Mouse (Mus musculus) MEL (cell line): Measurements from ENCODE around the gene H2afb3. TPM values are rescaled to one million over a fixed set of nuclear protein-coding genes. Genes with fewer than 3 reads are reported as not detected.

Experiments used
- DNase-seq: peaks from one replicate; pipeline ENCODE4 v3.0.0; 2011; ENCODE audit warnings: low read depth, low spot score
- H3K27ac ChIP-seq: 2 replicates; pipeline ENCODE4 v1.5.1; 2012; ENCODE audit warnings: low read depth, mild to moderate bottlenecking, control low read depth, low read length, moderate library complexity; ENCODE audit not compliant: control insufficient read depth
- H3K27me3 ChIP-seq, 2 experiments: fragments of 150-350 bp in 1 of 2; sonication (generic) in 1 of 2; 2 replicates each; pipeline ENCODE4 v1.6.1; 2012; ENCODE audit warnings: low read length in 2 of 2, mild to moderate bottlenecking in 2 of 2, improper control_type of control experiment in 1 of 2, moderate library complexity in 1 of 2; ENCODE audit not compliant: insufficient read depth in 2 of 2, control insufficient read depth in 1 of 2
- H3K36me3 ChIP-seq, 2 experiments: 2 replicates each; pipeline ENCODE4 v1.6.1; 2012 to 2014; ENCODE audit warnings: low read length in 2 of 2, improper control_type of control experiment in 1 of 2, inconsistent platforms in 1 of 2, mild to moderate bottlenecking in 1 of 2; ENCODE audit not compliant: insufficient read depth in 2 of 2, control insufficient read depth in 1 of 2
- H3K4me1 ChIP-seq, 2 experiments: fragments of 150-350 bp in 1 of 2; sonication (generic) in 1 of 2; 2 replicates each; pipeline ENCODE4 v1.6.1; 2012; ENCODE audit warnings: low read length in 2 of 2, improper control_type of control experiment in 1 of 2, mild to moderate bottlenecking in 1 of 2; ENCODE audit not compliant: insufficient read depth in 2 of 2, control insufficient read depth in 1 of 2
- H3K4me3 ChIP-seq, 2 experiments: fragments of 150-350 bp in 1 of 2; sonication (generic) in 1 of 2; 2 replicates each; pipeline ENCODE4 v1.5.1; 2012; ENCODE audit warnings: low read depth in 2 of 2, low read length in 2 of 2, mild to moderate bottlenecking in 2 of 2, moderate library complexity in 2 of 2, control low read depth in 1 of 2, improper control_type of control experiment in 1 of 2; ENCODE audit not compliant: control insufficient read depth in 1 of 2, insufficient read depth in 1 of 2
- H3K79me2 ChIP-seq: 2 replicates; pipeline ENCODE4 v1.6.1; 2012; ENCODE audit warnings: mild to moderate bottlenecking, low read length, moderate library complexity; ENCODE audit not compliant: control insufficient read depth, poor library complexity, insufficient read depth
- H3K9ac ChIP-seq: 2 replicates; pipeline ENCODE4 v1.6.1; 2012; ENCODE audit warnings: low read depth, mild to moderate bottlenecking, control low read depth, low read length, moderate library complexity; ENCODE audit not compliant: control insufficient read depth, poor library complexity, severe bottlenecking
- H3K9me3 ChIP-seq: fragments of 150-350 bp; sonication (generic); replicated peaks from 2 replicates; pipeline ENCODE4 v1.6.1; 2012; ENCODE audit warnings: mild to moderate bottlenecking, low read length, improper control_type of control experiment, moderate library complexity; ENCODE audit not compliant: insufficient read depth
- BHLHE40 ChIP-seq: IDR thresholded peaks from 2 replicates; pipeline ENCODE4 v1.6.1; 2012; ENCODE audit warnings: low read depth, mild to moderate bottlenecking, inconsistent platforms, low read length, improper control_type of control experiment, borderline replicate concordance
- CHD2 ChIP-seq: IDR thresholded peaks from 2 replicates; pipeline ENCODE4 v1.6.1; 2011; ENCODE audit warnings: low read length, improper control_type of control experiment
- CTCF ChIP-seq, 3 experiments: IDR thresholded peaks in 2 of 3; conservative IDR thresholded peaks in 1 of 3; 2 replicates each; pipeline ENCODE4 v1.5.1; 2011 to 2012; ENCODE audit warnings: low read length in 3 of 3, low read depth in 2 of 3, mild to moderate bottlenecking in 2 of 3, improper control_type of control experiment in 1 of 3, inconsistent platforms in 1 of 3, mixed read lengths in 1 of 3, moderate library complexity in 1 of 3; ENCODE audit not compliant: control insufficient read depth in 1 of 3, insufficient read depth in 1 of 3, poor library complexity in 1 of 3, severe bottlenecking in 1 of 3
- E2F4 ChIP-seq: IDR thresholded peaks from 2 replicates; pipeline ENCODE4 v1.6.1; 2011; ENCODE audit warnings: low read depth, low read length, improper control_type of control experiment, borderline replicate concordance
- ELF1 ChIP-seq: IDR thresholded peaks from 2 replicates; pipeline ENCODE4 v1.6.1; 2014; ENCODE audit warnings: low read depth, mild to moderate bottlenecking, inconsistent platforms, low read length, improper control_type of control experiment, moderate library complexity
- ETS1 ChIP-seq: IDR thresholded peaks from 2 replicates; pipeline ENCODE4 v1.6.1; 2012; ENCODE audit warnings: low read depth, mild to moderate bottlenecking, inconsistent platforms, low read length, improper control_type of control experiment, moderate library complexity
- GABPA ChIP-seq: IDR thresholded peaks from 2 replicates; pipeline ENCODE4 v1.6.1; 2012; ENCODE audit warnings: low read depth, mild to moderate bottlenecking, inconsistent platforms, low read length, improper control_type of control experiment, moderate library complexity
- GATA1 ChIP-seq: IDR thresholded peaks from 2 replicates; pipeline ENCODE4 v1.6.1; 2011; ENCODE audit warnings: low read depth, low read length, improper control_type of control experiment
- HCFC1 ChIP-seq: IDR thresholded peaks from 2 replicates; pipeline ENCODE4 v1.6.1; 2012; ENCODE audit warnings: low read depth, mild to moderate bottlenecking, inconsistent platforms, low read length, improper control_type of control experiment, moderate library complexity
- MAFK ChIP-seq: IDR thresholded peaks from 2 replicates; pipeline ENCODE4 v1.6.1; 2011; ENCODE audit warnings: low read depth, mild to moderate bottlenecking, low read length, improper control_type of control experiment, borderline replicate concordance
- MAX ChIP-seq: IDR thresholded peaks from 2 replicates; pipeline ENCODE4 v1.6.1; 2011; ENCODE audit warnings: low read length, improper control_type of control experiment
- MAZ ChIP-seq: IDR thresholded peaks from 2 replicates; pipeline ENCODE4 v1.6.1; 2012; ENCODE audit warnings: low read depth, mild to moderate bottlenecking, inconsistent platforms, low read length, improper control_type of control experiment
- MEF2A ChIP-seq: IDR thresholded peaks from 2 replicates; pipeline ENCODE4 v1.6.1; 2014; ENCODE audit warnings: low read depth, mild to moderate bottlenecking, inconsistent platforms, low read length, improper control_type of control experiment; ENCODE audit not compliant: poor library complexity, insufficient replicate concordance, severe bottlenecking; ENCODE audit errors: extremely low read depth
- MYB ChIP-seq: IDR thresholded peaks from 2 replicates; pipeline ENCODE4 v1.6.1; 2011; ENCODE audit warnings: mild to moderate bottlenecking, low read depth, low read length, improper control_type of control experiment
- MYC ChIP-seq: IDR thresholded peaks from 2 replicates; pipeline ENCODE4 v1.6.1; 2011; ENCODE audit warnings: low read depth, mild to moderate bottlenecking, low read length, improper control_type of control experiment, moderate library complexity
- NRF1 ChIP-seq: IDR thresholded peaks from 2 replicates; pipeline ENCODE4 v1.6.1; 2014; ENCODE audit warnings: low read depth, mild to moderate bottlenecking, inconsistent platforms, low read length, improper control_type of control experiment, moderate library complexity; ENCODE audit not compliant: poor library complexity, insufficient read depth, severe bottlenecking
- POLR2A ChIP-seq, 2 experiments: IDR thresholded peaks; 2 replicates each; pipeline ENCODE4 v1.6.1; 2011 to 2012; ENCODE audit warnings: low read length in 2 of 2, mild to moderate bottlenecking in 2 of 2, control low read depth in 1 of 2, improper control_type of control experiment in 1 of 2, low read depth in 1 of 2, moderate library complexity in 1 of 2; ENCODE audit not compliant: control insufficient read depth in 1 of 2, insufficient read depth in 1 of 2, poor library complexity in 1 of 2
- POLR2AphosphoS2 ChIP-seq: IDR thresholded peaks from 2 replicates; pipeline ENCODE4 v1.6.1; 2011; ENCODE audit warnings: low read length, improper control_type of control experiment
- POLR2AphosphoS5 ChIP-seq: IDR thresholded peaks from 2 replicates; pipeline ENCODE4 v1.6.1; 2012; ENCODE audit warnings: low read depth, borderline replicate concordance, mild to moderate bottlenecking, inconsistent platforms, low read length, moderate library complexity, mixed read lengths
- RAD21 ChIP-seq: IDR thresholded peaks from 2 replicates; pipeline ENCODE4 v1.6.1; 2011; ENCODE audit warnings: mild to moderate bottlenecking, low read depth, low read length, improper control_type of control experiment
- RCOR1 ChIP-seq: IDR thresholded peaks from 2 replicates; pipeline ENCODE4 v1.6.1; 2012; ENCODE audit warnings: low read depth, mild to moderate bottlenecking, inconsistent platforms, low read length, improper control_type of control experiment
- SMC3 ChIP-seq: IDR thresholded peaks from 2 replicates; pipeline ENCODE4 v1.6.1; 2011; ENCODE audit warnings: low read depth, low read length, improper control_type of control experiment
- TCF12 ChIP-seq: IDR thresholded peaks from 2 replicates; pipeline ENCODE4 v1.6.1; 2014; ENCODE audit warnings: low read depth, mild to moderate bottlenecking, inconsistent platforms, low read length, improper control_type of control experiment, moderate library complexity
- USF1 ChIP-seq: IDR thresholded peaks from 2 replicates; pipeline ENCODE4 v1.6.1; 2014; ENCODE audit warnings: low read depth, mild to moderate bottlenecking, inconsistent platforms, low read length, improper control_type of control experiment, moderate library complexity
- ZC3H11A ChIP-seq: IDR thresholded peaks from 2 replicates; pipeline ENCODE4 v1.6.1; 2012; ENCODE audit warnings: low read depth, mild to moderate bottlenecking, inconsistent platforms, low read length, improper control_type of control experiment
- ZMIZ1 ChIP-seq: IDR thresholded peaks from 2 replicates; pipeline ENCODE4 v1.6.1; 2012; ENCODE audit warnings: low read depth, mild to moderate bottlenecking, inconsistent platforms, low read length, improper control_type of control experiment, moderate library complexity
- ZNF384 ChIP-seq: IDR thresholded peaks from 2 replicates; pipeline ENCODE4 v1.6.1; 2012; ENCODE audit warnings: low read depth, mild to moderate bottlenecking, inconsistent platforms, low read length, improper control_type of control experiment
- polyA plus RNA-seq, 2 experiments: library from polyadenylated mRNA; stranded (reverse) in 1 of 2; unstranded in 1 of 2; fragments of >175 nt in 1 of 2; fragments of >200 nt in 1 of 2; gene quantifications; 2 replicates each; pipeline versions ENCODE4 v1.2.1 to v1.2.4; 2012; ENCODE audit warnings: low replicate concordance in 2 of 2, low read depth in 1 of 2; ENCODE audit not compliant: insufficient read length in 2 of 2, insufficient read depth in 1 of 2, missing spikeins in 1 of 2
- total RNA-seq: library from RNA; depleted of rRNA; stranded (reverse); fragments of 300-350 nt; gene quantifications from 2 replicates; pipeline ENCODE4 v1.2.3, GENCODE M21; 2012

Gene H2afb3
- total and polyA plus RNA-seq, 3 experiments = not detected

- no peak for TF ChIP-seq USF1
- no peak for TF ChIP-seq RCOR1
- peak; percentile 83 for TF ChIP-seq SMC3
- peak; percentile 63 for TF ChIP-seq GATA1
- no peak for TF ChIP-seq MYB
- no peak for TF ChIP-seq MEF2A
- no peak for TF ChIP-seq HCFC1
- no peak for TF ChIP-seq MAZ
- peak; percentile 80 for TF ChIP-seq RAD21
- TF ChIP-seq CTCF (IDR thresholded peaks at IDR 0.05 in 2 of 3, conservative IDR thresholded peaks at IDR 0.05 in 1 of 3; ENCODE audit: control insufficient read depth in 1 of 3, insufficient read depth in 1 of 3, low read depth in 2 of 3, low read length in 3 of 3, poor library complexity in 1 of 3, severe bottlenecking in 1 of 3) = peak in 2 of 3 experiments; percentile 25 to 70; a peak in 4 of 6 replicates
- no peak for TF ChIP-seq MYC
- no peak for TF ChIP-seq ZNF384
- TF ChIP-seq ZC3H11A = peak; percentile 67
- TF ChIP-seq ZMIZ1 = no peak
- no peaks in the 10 kb centered on the region for H3K9me3 ChIP-seq
- no peaks in the 10 kb centered on the region for H3K36me3 ChIP-seq
- no peak overlapping the region for H3K4me3 ChIP-seq
- peaks cover 0 to 2% of the 10 kb centered on the region in 2 experiments; a peak in 1 of 4 replicates for H3K4me1 ChIP-seq
- H3K79me2 ChIP-seq = no peaks in the 10 kb centered on the region
- H3K27ac ChIP-seq = no peak overlapping the region
- no peaks in the 10 kb centered on the region for H3K27me3 ChIP-seq
- peak; percentile 67 for DNase-seq
- no peak overlapping the region for H3K9ac ChIP-seq
Measured at GRCm38 (mm10) chrX:120287502-120287901, 25.4 kb downstream of the H2afb3 start.

GRCm38 (mm10) chrX:120285522-120285921 lies 27.4 kb downstream of the H2afb3 start:
- H3K4me1 ChIP-seq = peaks cover 0 to 2% of the 10 kb centered on the region in 2 experiments; a peak in 1 of 4 replicates
- no peak overlapping the region for H3K9ac ChIP-seq
- H3K9me3 ChIP-seq = no peaks in the 10 kb centered on the region
- H3K79me2 ChIP-seq = no peaks in the 10 kb centered on the region
- peak; percentile 67 for DNase-seq
- no peaks in the 10 kb centered on the region for H3K27me3 ChIP-seq
- H3K4me3 ChIP-seq = peak overlapping the region in 1 of 2 experiments; percentile 40; a peak in 1 of 4 replicates
- TF ChIP-seq HCFC1 (no peak), MAFK (no peak), ZNF384 (no peak), POLR2A (IDR thresholded peaks at IDR 0.05; ENCODE audit: control insufficient read depth in 1 of 2, insufficient read depth in 1 of 2, low read depth in 1 of 2, low read length in 2 of 2, poor library complexity in 1 of 2) (no peak), GABPA (no peak), MAZ (no peak), ZC3H11A (peak; percentile 79), USF1 (no peak), ETS1 (no peak), RAD21 (peak; percentile 88), NRF1 (no peak), POLR2AphosphoS5 (no peak), ELF1 (no peak), MAX (no peak), TCF12 (no peak), CTCF (IDR thresholded peaks at IDR 0.05 in 2 of 3, conservative IDR thresholded peaks at IDR 0.05 in 1 of 3; ENCODE audit: control insufficient read depth in 1 of 3, insufficient read depth in 1 of 3, low read depth in 2 of 3, low read length in 3 of 3, poor library complexity in 1 of 3, severe bottlenecking in 1 of 3) (peak in 1 of 3 experiments; percentile 69; a peak in 2 of 6 replicates), POLR2AphosphoS2 (no peak), SMC3 (peak; percentile 82), MYC (no peak), E2F4 (no peak), CHD2 (peak; percentile 56), BHLHE40 (peak; percentile 46; the same call in 1 of the 2 replicates)
- no peak overlapping the region for H3K27ac ChIP-seq
- no peaks in the 10 kb centered on the region for H3K36me3 ChIP-seq
